Mouse (Mus musculus) lung, postnatal 0 days (tissue): ENCODE results near the gene Klf11.
A peak's percentile ranks its signal among the peaks of the same experiment; 100 is the strongest.

ENCODE experiments used
- CTCF ChIP-seq: IDR thresholded peaks from 2 replicates; pipeline ENCODE4 v1.5.1; 2016; ENCODE audit warnings: antibody characterized with exemption, mild to moderate bottlenecking
- EP300 ChIP-seq: IDR thresholded peaks from 2 replicates; pipeline ENCODE4 v1.6.1; 2016; ENCODE audit warnings: antibody characterized with exemption, mild to moderate bottlenecking, control low read depth

DNA sequence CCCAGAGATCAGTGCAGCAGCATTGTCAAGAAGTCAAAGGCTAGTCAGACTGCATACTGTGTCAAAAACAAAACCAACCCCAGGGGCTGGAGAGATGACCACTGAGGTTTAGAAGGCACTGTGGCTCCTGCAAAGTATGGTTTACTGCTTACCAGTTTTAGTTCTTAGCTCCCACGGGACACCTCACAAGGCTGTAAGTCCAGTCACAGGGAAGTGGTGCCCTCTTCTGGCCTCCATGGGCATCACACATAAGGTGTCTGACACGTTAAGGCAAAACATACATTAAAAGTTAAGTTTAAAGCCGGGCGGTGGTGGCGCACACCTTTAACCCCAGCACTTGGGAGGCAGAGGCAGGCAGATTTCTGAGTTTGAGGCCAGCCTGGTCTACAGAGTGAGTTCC, 59.6 kb downstream of the Klf11 start:
- TF ChIP-seq EP300, result no peak
- peak; percentile 62 for TF ChIP-seq CTCF
